In genomic region chr12:10597976-10598746, GRCm38 (mm10) we compare ENCODE assay signal across 9 mouse cellular contexts.
DNase-seq lines count a peak whose midpoint lies in the region; ATAC-seq and TF ChIP-seq lines count a peak whose summit lies in the region.
"Had no signal": no experiment of that assay in that cellular context is flagged by ENCODE, and none has a peak within 500 bp of the region (broad histone marks: within the 10 kb centered on the region; RNA-seq: fewer than 3 reads in every experiment).

No protein-coding gene starts in this region.

- no peaks in the 10 kb centered on the region for H3K27me3 ChIP-seq in intestine, embryonic 14.5 days (replicated peaks; ENCODE audit: control insufficient read depth, insufficient read depth, low read length)
- H3K27me3 ChIP-seq in intestine, embryonic 15.5 days (replicated peaks) = no peaks in the 10 kb centered on the region
- H3K27me3 ChIP-seq in forebrain, embryonic 15.5 days = no peaks in the 10 kb centered on the region
- H3K27me3 ChIP-seq in kidney, adult 2 months (replicated peaks; ENCODE audit: control insufficient read depth, insufficient read depth, low read length) = no peaks in the 10 kb centered on the region
- H3K27me3 ChIP-seq in limb, embryonic 10.5 days (ENCODE audit: low read depth, poor library complexity, severe bottlenecking) = no peaks in the 10 kb centered on the region
- no peaks in the 10 kb centered on the region for H3K27me3 ChIP-seq in neural tube, embryonic 11.5 days (ENCODE audit: control insufficient read depth, insufficient read depth, low read length)
- H3K27me3 ChIP-seq: limb, embryonic 15.5 days had no signal

- no peaks in the 10 kb centered on the region for H3K4me1 ChIP-seq in intestine, embryonic 14.5 days (replicated peaks; ENCODE audit: control insufficient read depth, insufficient read depth, low read length)
- H3K4me1 ChIP-seq in intestine, embryonic 15.5 days (replicated peaks) = no peaks in the 10 kb centered on the region
- H3K4me1 ChIP-seq in forebrain, embryonic 15.5 days = no peaks in the 10 kb centered on the region
- no peaks in the 10 kb centered on the region for H3K4me1 ChIP-seq in kidney, adult 2 months (ENCODE audit: control insufficient read depth, insufficient read depth, low read length)
- H3K4me1 ChIP-seq in limb, embryonic 10.5 days = no peaks in the 10 kb centered on the region
- no peaks in the 10 kb centered on the region for H3K4me1 ChIP-seq in neural tube, embryonic 11.5 days (ENCODE audit: control insufficient read depth, insufficient read depth, low read length)
- H3K4me1 ChIP-seq: limb, embryonic 15.5 days had no signal

- H3K4me3 ChIP-seq in intestine, embryonic 14.5 days (ENCODE audit: low read depth, low read length) = no peak overlapping the region
- H3K4me3 ChIP-seq in intestine, embryonic 15.5 days (replicated peaks) = no peak overlapping the region
- no peak overlapping the region for H3K4me3 ChIP-seq in forebrain, embryonic 15.5 days
- no peak overlapping the region for H3K4me3 ChIP-seq in kidney, adult 2 months (ENCODE audit: insufficient read depth, low read depth, low read length)
- H3K4me3 ChIP-seq in limb, embryonic 10.5 days = no peak overlapping the region
- no peak overlapping the region for H3K4me3 ChIP-seq in neural tube, embryonic 11.5 days (ENCODE audit: low read depth, low read length)
- H3K4me3 ChIP-seq: limb, embryonic 15.5 days had no signal

- peak; percentile 84 for TF ChIP-seq CTCF in kidney, adult 2 months (conservative IDR thresholded peaks at IDR 0.05; ENCODE audit: insufficient read depth, insufficient read length, low read depth, low read length)

- peak; percentile 53 for ATAC-seq in intestine, embryonic 14.5 days (replicated peaks; ENCODE audit: low FRiP score, low TSS enrichment, low read depth)
- ATAC-seq in intestine, embryonic 15.5 days = no peak
- ATAC-seq in forebrain, embryonic 15.5 days (replicated peaks) = peak; percentile 65
- no peak for ATAC-seq in neural tube, embryonic 11.5 days (ENCODE audit: insufficient read depth, low FRiP score, low TSS enrichment)

- TF ChIP-seq POLR2A in kidney, adult 2 months (IDR thresholded peaks at IDR 0.05; ENCODE audit: low read depth, low read length) = no peak

- H3K27ac ChIP-seq in intestine, embryonic 14.5 days (ENCODE audit: low read depth) = no peak overlapping the region
- no peak overlapping the region for H3K27ac ChIP-seq in intestine, embryonic 15.5 days
- no peak overlapping the region for H3K27ac ChIP-seq in forebrain, embryonic 15.5 days (replicated peaks)
- no peak overlapping the region for H3K27ac ChIP-seq in kidney, adult 2 months (ENCODE audit: insufficient read depth, low read depth, low read length)
- no peak overlapping the region for H3K27ac ChIP-seq in limb, embryonic 10.5 days
- H3K27ac ChIP-seq in neural tube, embryonic 11.5 days (ENCODE audit: low read depth, low read length) = no peak overlapping the region
- H3K27ac ChIP-seq: limb, embryonic 15.5 days had no signal

- WGBS in intestine, embryonic 14.5 days = 19% methylated on average over 7 of the region's 7 CpGs
- WGBS in intestine, embryonic 15.5 days = 15% methylated on average over 7 of the region's 7 CpGs
- WGBS in forebrain, embryonic 15.5 days = 24% methylated on average over 7 of the region's 7 CpGs
- WGBS in kidney, adult 2 months = 13% methylated on average over 7 of the region's 7 CpGs
- WGBS in limb, embryonic 10.5 days = 21% methylated on average over 7 of the region's 7 CpGs
- WGBS in neural tube, embryonic 11.5 days = 19% methylated on average over 7 of the region's 7 CpGs

- H3K36me3 ChIP-seq in intestine, embryonic 14.5 days (ENCODE audit: control insufficient read depth, insufficient read depth, low read length) = no peaks in the 10 kb centered on the region
- H3K36me3 ChIP-seq in intestine, embryonic 15.5 days = no peaks in the 10 kb centered on the region
- no peaks in the 10 kb centered on the region for H3K36me3 ChIP-seq in forebrain, embryonic 15.5 days
- H3K36me3 ChIP-seq in kidney, adult 2 months (ENCODE audit: control insufficient read depth, insufficient read depth, low read length) = no peaks in the 10 kb centered on the region
- H3K36me3 ChIP-seq in limb, embryonic 10.5 days = no peaks in the 10 kb centered on the region
- H3K36me3 ChIP-seq in neural tube, embryonic 11.5 days (ENCODE audit: control insufficient read depth, insufficient read depth, low read length) = no peaks in the 10 kb centered on the region
- H3K36me3 ChIP-seq: limb, embryonic 15.5 days had no signal

- no peak overlapping the region for H3K4me2 ChIP-seq in intestine, embryonic 14.5 days (ENCODE audit: low read length)
- H3K4me2 ChIP-seq in intestine, embryonic 15.5 days (replicated peaks) = no peak overlapping the region
- H3K4me2 ChIP-seq in forebrain, embryonic 15.5 days (replicated peaks) = no peak overlapping the region
- H3K4me2 ChIP-seq in neural tube, embryonic 11.5 days (ENCODE audit: low read depth) = no peak overlapping the region
- H3K4me2 ChIP-seq: limb, embryonic 15.5 days had no signal

- no peak overlapping the region for H3K9ac ChIP-seq in intestine, embryonic 14.5 days (ENCODE audit: low read length)
- H3K9ac ChIP-seq in intestine, embryonic 15.5 days = no peak overlapping the region
- no peak overlapping the region for H3K9ac ChIP-seq in forebrain, embryonic 15.5 days (replicated peaks)
- no peak overlapping the region for H3K9ac ChIP-seq in neural tube, embryonic 11.5 days (ENCODE audit: low read length)
- H3K9ac ChIP-seq: limb, embryonic 15.5 days had no signal

- peak; percentile 77 for DNase-seq in intestine, embryonic 14.5 days (ENCODE audit: low spot score)
- peak; percentile 14 for DNase-seq in cerebellum, adult 11 months
- DNase-seq in kidney, adult 2 months = peak; percentile 42
- peak; percentile 78 for DNase-seq in limb, embryonic 10.5 days (ENCODE audit: low spot score)
- peak; percentile 70 for DNase-seq in neural tube, embryonic 11.5 days (ENCODE audit: low spot score)
- DNase-seq in urinary bladder, postnatal 36 days (ENCODE audit: low spot score in 2 of 2) = peak; percentile 25 to 37

- no peaks in the 10 kb centered on the region for H3K9me3 ChIP-seq in intestine, embryonic 14.5 days (ENCODE audit: control insufficient read depth, low read length)
- no peaks in the 10 kb centered on the region for H3K9me3 ChIP-seq in intestine, embryonic 15.5 days
- no peaks in the 10 kb centered on the region for H3K9me3 ChIP-seq in forebrain, embryonic 15.5 days
- no peaks in the 10 kb centered on the region for H3K9me3 ChIP-seq in limb, embryonic 10.5 days (replicated peaks)
- H3K9me3 ChIP-seq in neural tube, embryonic 11.5 days (ENCODE audit: control insufficient read depth, low read length) = no peaks in the 10 kb centered on the region
- H3K9me3 ChIP-seq: limb, embryonic 15.5 days had no signal

Comparison
In these comparisons a context has a peak if more than half of its experiments do, and no peak if none do; other contexts are left out.
1. ATAC-seq: peak in intestine, embryonic 14.5 days (single experiment) and forebrain, embryonic 15.5 days (single experiment); none in intestine, embryonic 15.5 days (single experiment) and neural tube, embryonic 11.5 days (single experiment).
2. DNase-seq: peak in every context shown above with its lines; median percentile 78 in limb, embryonic 10.5 days; 77 in intestine, embryonic 14.5 days; 70 in neural tube, embryonic 11.5 days; 42 in kidney, adult 2 months; 31 in urinary bladder, postnatal 36 days; 14 in cerebellum, adult 11 months.